Mouse (Mus musculus): ENCODE data around the gene Crtc3. TPM values are rescaled to one million over a fixed set of nuclear protein-coding genes. Genes with fewer than 3 reads are reported as not detected.

Crtc3 gene
- 10 to 100 TPM; 12.5 to 13.1 TPM for total RNA-seq (2021)
- long read RNA-seq, experiment 1, full-length matches to known transcripts: 3 of 4 reads
- long read RNA-seq, experiment 1, partial matches to known transcripts: 0 of 4 reads
- long read RNA-seq, experiment 1, other reads (novel, unspliced or antisense): 1 of 4 reads
- long read RNA-seq, experiment 2, full-length matches to known transcripts: 2 of 5 reads
- long read RNA-seq, experiment 2, partial matches to known transcripts: 1 of 5 reads
- long read RNA-seq, experiment 2, other reads (novel, unspliced or antisense): 2 of 5 reads

- DNase-seq (ENCODE audit: low spot score): peak; percentile 65
Observed at GRCm38 (mm10) chr7:80688556-80689220, at the start of gene Crtc3. Gene Crtc3, minus strand, starts transcription at chr7:80688877.

GRCm38 (mm10) chr7:80736199-80736598 lies 47.5 kb upstream of the Crtc3 start:
- DNase-seq (ENCODE audit: low spot score): no peak

GRCm38 (mm10) chr7:80732986-80733385 lies 44.3 kb upstream of the Crtc3 start:
- no peak for DNase-seq (ENCODE audit: low spot score)

- peak; percentile 72 for DNase-seq (ENCODE audit: low spot score)
Observed at GRCm38 (mm10) chr7:80729662-80730061, 41.0 kb upstream of the Crtc3 start.

GRCm38 (mm10) chr7:80721041-80721440 lies 32.4 kb upstream of the Crtc3 start:
- DNase-seq (ENCODE audit: low spot score): no peak

- no peak for DNase-seq (ENCODE audit: low spot score)
Observed at GRCm38 (mm10) chr7:80719582-80719981, 30.9 kb upstream of the Crtc3 start.

- no peak for DNase-seq (ENCODE audit: low spot score)
Observed at GRCm38 (mm10) chr7:80719038-80719437, 30.4 kb upstream of the Crtc3 start.

GRCm38 (mm10) chr7:80718471-80718870 lies 29.8 kb upstream of the Crtc3 start:
- no peak for DNase-seq (ENCODE audit: low spot score)

GRCm38 (mm10) chr7:80716758-80717157 lies 28.1 kb upstream of the Crtc3 start:
- DNase-seq (ENCODE audit: low spot score): no peak

GRCm38 (mm10) chr7:80715306-80715705 lies 26.6 kb upstream of the Crtc3 start:
- DNase-seq (ENCODE audit: low spot score): no peak

- no peak for DNase-seq (ENCODE audit: low spot score)
Observed at GRCm38 (mm10) chr7:80711496-80711895, 22.8 kb upstream of the Crtc3 start.

GRCm38 (mm10) chr7:80710333-80710732 lies 21.7 kb upstream of the Crtc3 start:
- no peak for DNase-seq (ENCODE audit: low spot score)

GRCm38 (mm10) chr7:80704066-80704465 lies 15.4 kb upstream of the Crtc3 start:
- DNase-seq (ENCODE audit: low spot score): no peak

GRCm38 (mm10) chr7:80702510-80702909 lies 13.8 kb upstream of the Crtc3 start:
- DNase-seq (ENCODE audit: low spot score): no peak

GRCm38 (mm10) chr7:80699709-80700108 lies 11.0 kb upstream of the Crtc3 start:
- DNase-seq (ENCODE audit: low spot score): no peak

GRCm38 (mm10) chr7:80698940-80699339 lies 10.3 kb upstream of the Crtc3 start:
- no peak for DNase-seq (ENCODE audit: low spot score)

- no peak for DNase-seq (ENCODE audit: low spot score)
Observed at GRCm38 (mm10) chr7:80697859-80698258, 9.2 kb upstream of the Crtc3 start.

- no peak for DNase-seq (ENCODE audit: low spot score)
Observed at GRCm38 (mm10) chr7:80696903-80697302, 8.2 kb upstream of the Crtc3 start.

GRCm38 (mm10) chr7:80696334-80696733 lies 7.7 kb upstream of the Crtc3 start:
- DNase-seq (ENCODE audit: low spot score): no peak

- no peak for DNase-seq (ENCODE audit: low spot score)
Observed at GRCm38 (mm10) chr7:80692472-80692871, 3.8 kb upstream of the Crtc3 start.

GRCm38 (mm10) chr7:80691131-80691530 lies 2.5 kb upstream of the Crtc3 start:
- no peak for DNase-seq (ENCODE audit: low spot score)

- peak; percentile 23 for DNase-seq (ENCODE audit: low spot score)
Observed at GRCm38 (mm10) chr7:80689221-80689591, 529 bp upstream of the Crtc3 start.

Measured in gastrocnemius, adult 18-20 months (tissue).